Mouse (Mus musculus) liver, postnatal 0 days (tissue): Measurements from ENCODE around the gene Fam118b. TPM values are rescaled to one million over a fixed set of nuclear protein-coding genes. Genes with fewer than 3 reads are reported as not detected.

Experiments
- ATAC-seq: fragments of 200-750 bp; cut with Nextera tagmentation; 2 replicates; pipeline ENCODE4 v1.8.0; 2017; ENCODE audit warnings: mild to moderate bottlenecking, moderate library complexity
- DNase-seq: peaks from one replicate; pipeline ENCODE4 v3.0.0-alpha.2; 2016
- H3K27ac ChIP-seq: fragments of 300-500 bp; sonication (generic); 2 replicates; pipeline ENCODE4 v1.5.1; 2014; ENCODE audit warnings: antibody characterized with exemption, moderate library complexity, mild to moderate bottlenecking, low read depth
- H3K27me3 ChIP-seq: fragments of 300-500 bp; sonication (generic); 2 replicates; pipeline ENCODE4 v1.6.1; 2014; ENCODE audit warnings: low read length, control low read depth, mixed read lengths; ENCODE audit not compliant: insufficient read depth
- H3K36me3 ChIP-seq: fragments of 300-500 bp; sonication (generic); replicated peaks from 2 replicates; pipeline ENCODE4 v1.6.1; 2014; ENCODE audit warnings: mild to moderate bottlenecking, control low read depth, low read length, moderate library complexity, mixed read lengths; ENCODE audit not compliant: insufficient read depth
- H3K4me1 ChIP-seq: fragments of 300-500 bp; sonication (generic); 2 replicates; pipeline ENCODE4 v1.6.1; 2014; ENCODE audit warnings: antibody characterized with exemption, mild to moderate bottlenecking, control low read depth; ENCODE audit not compliant: insufficient read depth
- H3K4me2 ChIP-seq: fragments of 300-500 bp; sonication (generic); 2 replicates; pipeline ENCODE4 v1.6.1; 2014; ENCODE audit warnings: low read depth, mild to moderate bottlenecking, low read length, moderate library complexity, mixed read lengths
- H3K4me3 ChIP-seq: fragments of 300-500 bp; sonication (generic); 2 replicates; pipeline ENCODE4 v1.5.1; 2014; ENCODE audit warnings: low read depth, low read length
- H3K9ac ChIP-seq: fragments of 300-500 bp; sonication (generic); replicated peaks from 2 replicates; pipeline ENCODE4 v1.6.1; 2014; ENCODE audit warnings: mild to moderate bottlenecking, moderate library complexity
- H3K9me3 ChIP-seq: fragments of 300-500 bp; sonication (generic); 2 replicates; pipeline ENCODE4 v1.6.1; 2016; ENCODE audit warnings: mild to moderate bottlenecking, control low read depth, low read length, mixed read lengths
- CTCF ChIP-seq: sonication (generic); IDR thresholded peaks from 2 replicates; pipeline ENCODE4 v1.5.1; 2016; ENCODE audit warnings: antibody characterized with exemption, low read depth
- EP300 ChIP-seq: IDR thresholded peaks from 2 replicates; pipeline ENCODE4 v1.6.1; 2016; ENCODE audit warnings: antibody characterized with exemption, low read depth, mild to moderate bottlenecking
- WGBS: fragments of 180-500 bp; shearing (Covaris S2); extraction: QIAGEN DNeasy Blood & Tissue Kit; methylation state at CpG from one replicate; pipeline ENCODE4 v1.1.7; 2014; ENCODE audit not compliant: insufficient replicate concordance; 5-methylcytosine and 5-hydroxymethylcytosine counted together
- polyA plus RNA-seq: library from polyadenylated mRNA; unstranded; fragments of >200 nt; fragmentation: Nextera tagmentation; extraction: Ambion mirVana; gene quantifications from 2 replicates; pipeline ENCODE4 v1.2.1, GENCODE M21; 2015

The Fam118b gene
- polyA plus RNA-seq, 1 experiment from 2014 or later = 9.4 TPM

GRCm38 (mm10) chr9:35307461-35307860, 39.9 kb upstream of the Fam118b start:
- no peaks in the 10 kb centered on the region for H3K36me3 ChIP-seq
- ATAC-seq = no peak

GRCm38 (mm10) chr9:35302172-35302571, 34.6 kb upstream of the Fam118b start:
- DNase-seq (no peak), ATAC-seq (no peak)
- Histone ChIP-seq H3K27me3 (no peaks in the 10 kb centered on the region), H3K4me1 (no peaks in the 10 kb centered on the region), H3K9me3 (no peaks in the 10 kb centered on the region), H3K4me3 (no peak overlapping the region), H3K36me3 (no peaks in the 10 kb centered on the region), H3K27ac (no peak overlapping the region), H3K9ac (no peak overlapping the region), H3K4me2 (no peak overlapping the region)
- 83% methylated on average over 3 of the region's 3 CpGs for WGBS
- TF ChIP-seq EP300 = no peak
- TF ChIP-seq CTCF = no peak

More at GRCm38 (mm10) chr9:35307461-35307860, 39.9 kb upstream of the Fam118b start:
- no peak for TF ChIP-seq EP300
- TF ChIP-seq CTCF = no peak
- no peak overlapping the region for H3K4me3 ChIP-seq
- DNase-seq = no peak
- H3K27ac ChIP-seq = no peak overlapping the region
- H3K27me3 ChIP-seq = no peaks in the 10 kb centered on the region
- no peaks in the 10 kb centered on the region for H3K9me3 ChIP-seq
- H3K4me1 ChIP-seq = no peaks in the 10 kb centered on the region
- no peak overlapping the region for H3K4me2 ChIP-seq
- WGBS = 69% methylated on average over 7 of the region's 7 CpGs
- H3K9ac ChIP-seq = no peak overlapping the region

- no peaks in the 10 kb centered on the region for H3K4me1 ChIP-seq
- DNase-seq = no peak
- H3K4me3 ChIP-seq = no peak overlapping the region
Observed at GRCm38 (mm10) chr9:35297791-35298190, 30.2 kb upstream of the Fam118b start.

GRCm38 (mm10) chr9:35293465-35293864, 25.9 kb upstream of the Fam118b start:
- 0 out of 2 replicates have a peak, but pooled peaks cover 4% of the 10 kb centered on the region for H3K4me1 ChIP-seq
- no peak overlapping the region for H3K4me3 ChIP-seq
- no peak overlapping the region for H3K27ac ChIP-seq
- H3K36me3 ChIP-seq = no peaks in the 10 kb centered on the region
- H3K9me3 ChIP-seq = no peaks in the 10 kb centered on the region
- H3K27me3 ChIP-seq = no peaks in the 10 kb centered on the region
- 72% methylated on average over 5 of the region's 5 CpGs for WGBS
- TF ChIP-seq CTCF = no peak
- no peak for TF ChIP-seq EP300
- H3K9ac ChIP-seq = no peak overlapping the region
- H3K4me2 ChIP-seq = no peak overlapping the region
- DNase-seq (no peak), ATAC-seq (no peak)

More at GRCm38 (mm10) chr9:35297791-35298190, 30.2 kb upstream of the Fam118b start:
- no peak for TF ChIP-seq EP300
- no peak for TF ChIP-seq CTCF
- Histone ChIP-seq H3K9me3 (no peaks in the 10 kb centered on the region), H3K27me3 (no peaks in the 10 kb centered on the region), H3K9ac (no peak overlapping the region), H3K36me3 (no peaks in the 10 kb centered on the region), H3K27ac (no peak overlapping the region), H3K4me2 (no peak overlapping the region)
- ATAC-seq = no peak

- DNase-seq = no peak
- WGBS = 54% methylated on average over 4 of the region's 4 CpGs
- H3K9me3 ChIP-seq = no peaks in the 10 kb centered on the region
- no peak overlapping the region for H3K9ac ChIP-seq
- H3K4me1 ChIP-seq = 0 out of 2 replicates have a peak, but pooled peaks cover 4% of the 10 kb centered on the region
- H3K36me3 ChIP-seq = no peaks in the 10 kb centered on the region
- no peak for ATAC-seq
- no peak overlapping the region for H3K27ac ChIP-seq
- no peaks in the 10 kb centered on the region for H3K27me3 ChIP-seq
- H3K4me3 ChIP-seq = no peak overlapping the region
- H3K4me2 ChIP-seq = no peak overlapping the region
- TF ChIP-seq EP300 = no peak
- no peak for TF ChIP-seq CTCF
Observed at GRCm38 (mm10) chr9:35290916-35291315, 23.3 kb upstream of the Fam118b start.

GRCm38 (mm10) chr9:35290417-35290816, 22.8 kb upstream of the Fam118b start:
- Histone ChIP-seq H3K4me3 (no peak overlapping the region), H3K36me3 (no peaks in the 10 kb centered on the region), H3K9me3 (no peaks in the 10 kb centered on the region), H3K4me2 (no peak overlapping the region), H3K4me1 (0 out of 2 replicates have a peak, but pooled peaks cover 4% of the 10 kb centered on the region), H3K27ac (no peak overlapping the region), H3K9ac (no peak overlapping the region), H3K27me3 (no peaks in the 10 kb centered on the region)
- 80% methylated on average over 3 of the region's 3 CpGs for WGBS
- ATAC-seq (no peak), DNase-seq (no peak)
- TF ChIP-seq CTCF (no peak), EP300 (no peak)

GRCm38 (mm10) chr9:35289992-35290391, 22.4 kb upstream of the Fam118b start:
- Histone ChIP-seq H3K9me3 (no peaks in the 10 kb centered on the region), H3K4me3 (no peak overlapping the region), H3K27ac (no peak overlapping the region), H3K4me2 (no peak overlapping the region), H3K9ac (no peak overlapping the region), H3K4me1 (0 out of 2 replicates have a peak, but pooled peaks cover 4% of the 10 kb centered on the region), H3K27me3 (no peaks in the 10 kb centered on the region), H3K36me3 (no peaks in the 10 kb centered on the region)
- WGBS = 45% methylated on average over 7 of the region's 7 CpGs
- ATAC-seq (no peak), DNase-seq (no peak)
- no peak for TF ChIP-seq EP300
- TF ChIP-seq CTCF = no peak
